Mouse (Mus musculus) embryonic facial prominence, embryonic 14.5 days (tissue): Measurements from ENCODE around the gene Plscr1. TPM values are rescaled to one million over a fixed set of nuclear protein-coding genes. Genes with fewer than 3 reads are reported as not detected.
A peak's percentile ranks its signal among the peaks of the same experiment; 100 is the strongest.

Experiments
- ATAC-seq: fragments of 200-750 bp; cut with Nextera tagmentation; 2 replicates; pipeline ENCODE4 v1.8.0; 2017; ENCODE audit warnings: low read depth, moderate number of reproducible peaks, moderate TSS enrichment
- DNase-seq: peaks from one replicate; pipeline ENCODE4 v3.0.0-alpha.2; 2015; ENCODE audit warnings: low spot score
- H3K27ac ChIP-seq: fragments of 300-500 bp; sonication (generic); replicated peaks from 2 replicates; pipeline ENCODE4 v1.5.1; 2014; ENCODE audit warnings: low read depth, mild to moderate bottlenecking, low read length, moderate library complexity
- H3K27me3 ChIP-seq: fragments of 300-500 bp; sonication (generic); replicated peaks from 2 replicates; pipeline ENCODE4 v1.6.1; 2014; ENCODE audit warnings: low read length; ENCODE audit not compliant: control insufficient read depth, insufficient read depth
- H3K36me3 ChIP-seq: fragments of 300-500 bp; sonication (generic); 2 replicates; pipeline ENCODE4 v1.6.1; 2014; ENCODE audit warnings: low read length, mixed read lengths; ENCODE audit not compliant: control insufficient read depth, insufficient read depth
- H3K4me1 ChIP-seq: fragments of 300-500 bp; sonication (generic); 2 replicates; pipeline ENCODE4 v1.6.1; 2014; ENCODE audit warnings: antibody characterized with exemption, low read length; ENCODE audit not compliant: control insufficient read depth, insufficient read depth
- H3K4me2 ChIP-seq: fragments of 300-500 bp; sonication (generic); 2 replicates; pipeline ENCODE4 v1.6.1; 2014; ENCODE audit warnings: low read depth, mild to moderate bottlenecking, low read length, moderate library complexity, mixed read lengths
- H3K4me3 ChIP-seq: fragments of 300-500 bp; sonication (generic); 2 replicates; pipeline ENCODE4 v1.5.1; 2014; ENCODE audit warnings: low read depth, mild to moderate bottlenecking, low read length
- H3K9ac ChIP-seq: fragments of 300-500 bp; sonication (generic); 2 replicates; pipeline ENCODE4 v1.6.1; 2014; ENCODE audit warnings: low read depth, mild to moderate bottlenecking, low read length, moderate library complexity, mixed read lengths
- H3K9me3 ChIP-seq: fragments of 300-500 bp; sonication (generic); 2 replicates; pipeline ENCODE4 v1.6.1; 2016; ENCODE audit warnings: low read length; ENCODE audit not compliant: control insufficient read depth
- WGBS: fragments of 180-500 bp; shearing (Covaris S2); extraction: QIAGEN DNeasy Blood & Tissue Kit; methylation state at CpG from one replicate; pipeline ENCODE4 v1.1.7; 2014; 5-methylcytosine and 5-hydroxymethylcytosine counted together
- polyA plus RNA-seq: library from polyadenylated mRNA; unstranded; fragments of >200 nt; fragmentation: Nextera tagmentation; extraction: Ambion mirVana; gene quantifications from 2 replicates; pipeline ENCODE4 v1.2.1, GENCODE M21; 2014

Gene Plscr1
- polyA plus RNA-seq, 1 experiment from 2014 or later, result 19.0 TPM

DNA sequence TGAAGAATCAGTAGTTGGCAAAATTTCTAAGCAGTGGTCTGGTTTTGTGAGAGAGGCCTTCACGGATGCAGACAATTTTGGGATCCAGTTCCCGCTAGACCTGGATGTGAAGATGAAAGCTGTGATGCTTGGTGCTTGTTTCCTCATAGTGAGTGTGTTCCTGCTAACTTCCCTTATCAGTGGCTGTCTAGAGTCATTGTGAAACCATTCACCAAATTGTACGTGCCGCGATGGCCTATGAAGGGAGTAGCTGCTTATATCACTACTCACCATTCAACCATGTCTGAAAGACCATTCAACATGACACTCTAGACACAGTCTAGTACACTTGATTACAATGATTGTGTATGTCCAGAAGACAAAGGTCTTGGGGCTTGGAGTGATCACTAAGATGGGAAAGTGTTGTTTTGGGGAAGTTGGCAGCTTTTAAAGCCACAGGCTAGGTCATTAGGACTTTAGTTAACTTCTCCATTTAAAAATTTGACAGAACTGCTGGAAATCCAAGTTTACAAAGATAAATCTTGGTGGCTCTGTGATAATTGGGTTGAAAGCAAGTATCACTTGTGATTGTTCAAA lies 20.4 kb downstream of the Plscr1 start:
- Histone ChIP-seq H3K4me2 (no peak overlapping the region), H3K9me3 (no peaks in the 10 kb centered on the region), H3K27ac (no peak overlapping the region), H3K9ac (no peak overlapping the region), H3K4me3 (no peak overlapping the region), H3K4me1 (no peaks in the 10 kb centered on the region), H3K36me3 (peaks cover 25% of the 10 kb centered on the region), H3K27me3 (no peaks in the 10 kb centered on the region)
- no peak for ATAC-seq
- DNase-seq, result no peak
- 95% methylated on average over 5 of the region's 5 CpGs for WGBS

DNA sequence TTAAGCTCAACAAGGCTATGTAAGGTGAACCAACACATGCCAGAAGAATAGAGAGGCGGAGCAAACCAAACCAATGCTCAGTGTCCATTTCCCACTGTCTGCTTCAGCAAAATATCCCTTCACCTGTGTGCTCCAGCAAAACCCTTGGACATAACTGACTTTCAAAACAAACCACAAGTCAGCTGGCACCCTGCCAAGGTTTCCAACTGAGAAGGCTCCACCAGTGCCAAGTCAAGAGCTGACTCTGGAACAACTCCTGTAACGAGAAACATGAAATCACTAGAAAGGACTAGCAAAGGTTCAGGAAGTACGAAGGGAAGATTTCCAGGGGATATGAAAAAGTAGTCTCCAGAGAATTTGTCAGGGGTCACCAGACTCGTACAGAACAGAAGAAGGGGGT lies 21.4 kb downstream of the Plscr1 start:
- WGBS, result 31% methylated on average over 4 of the region's 4 CpGs
- no peaks in the 10 kb centered on the region for H3K9me3 ChIP-seq
- H3K4me2 ChIP-seq, result no peak overlapping the region
- H3K9ac ChIP-seq, result no peak overlapping the region
- no peaks in the 10 kb centered on the region for H3K27me3 ChIP-seq
- 0 out of 2 replicates have a peak, but pooled peaks cover 6% of the 10 kb centered on the region for H3K4me1 ChIP-seq
- H3K4me3 ChIP-seq, result no peak overlapping the region
- H3K36me3 ChIP-seq, result peaks cover 25% of the 10 kb centered on the region
- peak; percentile 84 for DNase-seq
- H3K27ac ChIP-seq, result no peak overlapping the region
- ATAC-seq, result no peak

GRCm38 (mm10) chr9:92272650-92273049 lies 23.1 kb downstream of the Plscr1 start:
- H3K9me3 ChIP-seq, result no peaks in the 10 kb centered on the region
- WGBS, result 86% methylated on average over 4 of the region's 4 CpGs
- no peak for DNase-seq
- ATAC-seq, result no peak
- H3K36me3 ChIP-seq, result peaks cover 16% of the 10 kb centered on the region
- H3K4me3 ChIP-seq, result no peak overlapping the region
- no peaks in the 10 kb centered on the region for H3K27me3 ChIP-seq
- H3K4me2 ChIP-seq, result no peak overlapping the region
- H3K27ac ChIP-seq, result no peak overlapping the region
- H3K9ac ChIP-seq, result no peak overlapping the region
- H3K4me1 ChIP-seq, result 0 out of 2 replicates have a peak, but pooled peaks cover 6% of the 10 kb centered on the region

- peaks cover 16% of the 10 kb centered on the region for H3K36me3 ChIP-seq
- ATAC-seq (no peak), DNase-seq (no peak)
- no peak overlapping the region for H3K4me2 ChIP-seq
- no peaks in the 10 kb centered on the region for H3K9me3 ChIP-seq
- no peak overlapping the region for H3K9ac ChIP-seq
- no peaks in the 10 kb centered on the region for H3K27me3 ChIP-seq
- no peak overlapping the region for H3K27ac ChIP-seq
- WGBS, result 83% methylated on average over 2 of the region's 2 CpGs
- H3K4me1 ChIP-seq, result 0 out of 2 replicates have a peak, but pooled peaks cover 6% of the 10 kb centered on the region
- no peak overlapping the region for H3K4me3 ChIP-seq
These were observed 23.7 kb downstream of the Plscr1 start for GRCm38 (mm10) chr9:92273271-92273670.

GRCm38 (mm10) chr9:92273956-92274762 lies 24.6 kb downstream of the Plscr1 start:
- H3K27ac ChIP-seq, result no peak overlapping the region
- peaks cover 16% of the 10 kb centered on the region for H3K36me3 ChIP-seq
- H3K27me3 ChIP-seq, result no peaks in the 10 kb centered on the region
- 61% methylated on average over 6 of the region's 6 CpGs for WGBS
- H3K4me1 ChIP-seq, result 0 out of 2 replicates have a peak, but pooled peaks cover 6% of the 10 kb centered on the region
- H3K4me2 ChIP-seq, result no peak overlapping the region
- no peaks in the 10 kb centered on the region for H3K9me3 ChIP-seq
- no peak overlapping the region for H3K4me3 ChIP-seq
- DNase-seq (no peak), ATAC-seq (no peak)
- no peak overlapping the region for H3K9ac ChIP-seq

DNA sequence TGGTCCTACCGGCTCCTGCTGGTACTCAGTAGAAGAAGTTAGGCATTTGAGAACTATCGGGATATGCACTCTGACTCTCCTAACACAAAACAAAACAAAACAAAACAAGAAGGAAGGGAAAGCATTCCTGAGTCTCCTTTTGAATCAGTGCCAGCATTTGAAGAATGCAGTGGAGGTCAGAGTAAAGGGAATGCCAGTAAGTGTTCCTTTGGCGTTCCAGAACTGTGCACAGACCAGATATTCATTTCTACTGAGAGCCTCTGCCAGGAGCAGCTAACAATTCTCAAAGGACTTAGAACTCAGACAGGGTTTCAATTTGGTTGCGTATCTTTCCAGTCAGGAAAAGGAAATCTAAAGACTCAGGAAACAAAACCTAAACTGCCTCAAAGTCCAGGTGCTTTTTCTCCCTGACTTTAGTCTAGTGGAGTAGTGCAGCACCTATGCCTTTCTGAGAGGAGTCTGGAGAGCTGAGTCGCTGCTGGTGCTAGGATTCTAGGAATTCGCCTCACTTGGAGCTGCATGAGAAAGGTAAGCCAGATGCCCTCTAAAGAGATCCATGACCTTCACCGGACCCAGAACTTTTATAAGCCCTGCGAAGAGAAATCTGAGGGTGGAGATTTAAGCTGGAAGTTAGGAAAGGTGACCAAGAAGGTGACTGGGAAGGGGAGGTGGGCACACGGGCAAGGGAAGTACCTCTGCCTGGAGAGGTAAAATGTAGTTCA lies 26.1 kb downstream of the Plscr1 start, which contains the start of gene Plscr2:
TSS of gene Plscr2 (plus strand) at position 117 of the 722 bp plus-strand sequence.
- DNase-seq, result peak; percentile 82

GRCm38 (mm10) chr9:92276360-92276759 lies 26.8 kb downstream of the Plscr1 start:
- ATAC-seq, result no peak
- no peak overlapping the region for H3K27ac ChIP-seq

More for the DNA sequence above, 26.1 kb downstream of the Plscr1 start, which contains the start of gene Plscr2:
- Histone ChIP-seq H3K27ac (peak within 1 kb of the TSS; percentile 58), H3K9me3 (no peaks in the 10 kb centered on the region), H3K36me3 (peaks cover 7% of the 10 kb centered on the region), H3K4me3 (no peak within 1 kb of the TSS), H3K4me2 (no peak within 1 kb of the TSS), H3K4me1 (0 out of 2 replicates have a peak, but pooled peaks cover 6% of the 10 kb centered on the region), H3K9ac (no peak within 1 kb of the TSS), H3K27me3 (no peaks in the 10 kb centered on the region)
- WGBS, result 53% methylated on average over 9 of the region's 9 CpGs
- ATAC-seq, result peak; percentile 88

GRCm38 (mm10) chr9:92280048-92280447 lies 30.5 kb downstream of the Plscr1 start:
- DNase-seq (no peak), ATAC-seq (no peak)
- Histone ChIP-seq H3K27ac (no peak overlapping the region), H3K36me3 (no peaks in the 10 kb centered on the region), H3K4me1 (0 out of 2 replicates have a peak, but pooled peaks cover 5% of the 10 kb centered on the region), H3K9ac (no peak overlapping the region), H3K4me3 (no peak overlapping the region), H3K4me2 (no peak overlapping the region), H3K9me3 (no peaks in the 10 kb centered on the region), H3K27me3 (no peaks in the 10 kb centered on the region)
- 57% methylated on average over 1 of the region's 1 CpGs for WGBS

More at GRCm38 (mm10) chr9:92276360-92276759, 26.8 kb downstream of the Plscr1 start:
- WGBS, result 76% methylated on average over 7 of the region's 7 CpGs
- no peaks in the 10 kb centered on the region for H3K9me3 ChIP-seq
- 0 out of 2 replicates have a peak, but pooled peaks cover 6% of the 10 kb centered on the region for H3K4me1 ChIP-seq
- DNase-seq, result no peak
- no peak overlapping the region for H3K4me2 ChIP-seq
- no peaks in the 10 kb centered on the region for H3K27me3 ChIP-seq
- H3K9ac ChIP-seq, result no peak overlapping the region
- peaks cover 4% of the 10 kb centered on the region; the same call in 1 of the 2 replicates for H3K36me3 ChIP-seq
- H3K4me3 ChIP-seq, result no peak overlapping the region
